Mouse (Mus musculus): ENCODE results near the gene Lypd6b. TPM values are rescaled to one million over a fixed set of nuclear protein-coding genes. Genes with fewer than 3 reads are reported as not detected.
A peak's percentile ranks its signal among the peaks of the same experiment; 100 is the strongest.

The Lypd6b gene
- polyA plus RNA-seq, 1 experiment from 2014 or later = 2.0 TPM

DNA sequence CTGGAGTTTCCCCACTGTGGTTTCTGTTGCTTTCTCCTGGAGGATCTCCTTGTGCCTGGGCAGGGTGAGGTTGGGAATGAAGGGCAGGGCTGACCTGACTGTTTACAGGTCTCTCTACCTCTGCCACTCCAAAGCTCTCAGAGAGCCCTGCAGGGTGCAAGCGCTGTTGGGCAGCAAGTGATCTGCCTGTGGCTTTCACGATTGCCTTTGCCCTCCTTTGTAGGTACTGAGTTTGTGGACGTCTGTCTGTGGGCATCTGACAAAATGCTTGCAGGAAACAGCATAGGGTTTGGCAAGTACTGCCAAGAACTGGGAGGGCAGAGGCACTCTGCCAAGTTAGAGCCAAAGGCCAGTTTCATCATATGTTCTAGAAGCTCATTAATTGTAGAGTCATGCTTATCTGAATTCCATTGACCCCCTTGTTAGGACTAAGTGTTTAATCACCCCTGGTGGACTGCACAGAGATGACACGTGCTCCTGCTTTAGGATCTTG lies 24.4 kb downstream of the Lypd6b start:
- 0 out of 2 replicates have a peak overlapping the region, but pooled peaks have one; percentile 6 for H3K4me3 ChIP-seq (replicated peaks)
- no peaks in the 10 kb centered on the region for H3K27me3 ChIP-seq (replicated peaks)
- H3K9me3 ChIP-seq = no peaks in the 10 kb centered on the region
- peaks cover 11% of the 10 kb centered on the region; the same call in 1 of the 2 replicates for H3K4me1 ChIP-seq (replicated peaks)
- H3K9ac ChIP-seq = no peak overlapping the region
- H3K36me3 ChIP-seq = no peaks in the 10 kb centered on the region
- 30% methylated on average over 4 of the region's 4 CpGs for WGBS
- H3K27ac ChIP-seq = peak overlapping the region; percentile 67
- ATAC-seq = 0 out of 2 replicates have a peak, but pooled peaks have one; percentile 32
- H3K4me2 ChIP-seq (replicated peaks) = peak overlapping the region; percentile 30

DNA sequence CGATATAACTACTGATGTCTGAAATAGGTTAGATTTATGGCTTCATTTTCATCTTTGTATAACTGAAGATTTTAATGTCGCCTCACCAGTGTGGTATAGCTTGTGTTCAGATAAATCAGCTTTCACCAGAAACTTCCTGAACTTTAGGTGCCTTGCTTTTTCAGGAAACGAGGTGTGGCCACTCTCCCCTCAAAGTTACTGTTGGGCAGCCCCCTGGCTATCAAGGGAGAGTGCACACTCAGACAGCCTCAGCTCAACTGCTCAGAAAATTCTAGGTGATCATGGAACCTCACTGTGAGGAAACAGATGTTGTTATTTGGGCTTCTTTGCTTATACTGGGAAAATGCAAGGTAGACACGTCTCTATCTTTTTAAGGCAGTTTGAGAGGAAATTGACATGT lies 25.7 kb downstream of the Lypd6b start:
- no peaks in the 10 kb centered on the region for H3K27me3 ChIP-seq (replicated peaks)
- no peak overlapping the region for H3K4me3 ChIP-seq (replicated peaks)
- H3K4me1 ChIP-seq (replicated peaks) = peaks cover 11% of the 10 kb centered on the region; the same call in 1 of the 2 replicates
- no peak overlapping the region for H3K9ac ChIP-seq
- no peak overlapping the region for H3K4me2 ChIP-seq (replicated peaks)
- 51% methylated on average over 4 of the region's 4 CpGs for WGBS
- H3K36me3 ChIP-seq = no peaks in the 10 kb centered on the region
- H3K9me3 ChIP-seq = no peaks in the 10 kb centered on the region
- no peak overlapping the region for H3K27ac ChIP-seq
- ATAC-seq = no peak

DNA sequence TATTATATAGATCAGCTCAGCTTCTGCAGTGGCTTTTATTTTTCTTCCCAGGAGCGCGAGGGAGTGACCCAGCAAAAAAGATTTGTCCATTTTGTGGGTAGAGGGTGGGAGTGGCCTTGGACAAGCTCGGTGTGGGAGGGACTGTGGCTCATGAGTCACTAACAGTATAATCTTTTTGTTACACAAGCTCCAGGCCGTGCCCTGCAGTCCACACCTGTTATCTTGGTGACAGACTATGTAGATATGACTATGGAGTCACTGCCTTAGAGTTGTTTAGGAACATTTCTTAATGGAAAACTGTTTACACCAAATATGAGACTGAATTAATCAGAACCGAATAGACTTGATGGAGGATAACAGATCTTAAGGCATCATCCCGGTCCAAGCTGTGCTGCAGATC lies 26.5 kb downstream of the Lypd6b start:
- Histone ChIP-seq H3K4me1 (replicated peaks) (peaks cover 11% of the 10 kb centered on the region; the same call in 1 of the 2 replicates), H3K4me3 (replicated peaks) (no peak overlapping the region), H3K27ac (no peak overlapping the region), H3K27me3 (replicated peaks) (no peaks in the 10 kb centered on the region), H3K36me3 (no peaks in the 10 kb centered on the region), H3K9me3 (no peaks in the 10 kb centered on the region), H3K9ac (no peak overlapping the region), H3K4me2 (replicated peaks) (no peak overlapping the region)
- ATAC-seq = peak; percentile 87
- 48% methylated on average over 6 of the region's 6 CpGs for WGBS

DNA sequence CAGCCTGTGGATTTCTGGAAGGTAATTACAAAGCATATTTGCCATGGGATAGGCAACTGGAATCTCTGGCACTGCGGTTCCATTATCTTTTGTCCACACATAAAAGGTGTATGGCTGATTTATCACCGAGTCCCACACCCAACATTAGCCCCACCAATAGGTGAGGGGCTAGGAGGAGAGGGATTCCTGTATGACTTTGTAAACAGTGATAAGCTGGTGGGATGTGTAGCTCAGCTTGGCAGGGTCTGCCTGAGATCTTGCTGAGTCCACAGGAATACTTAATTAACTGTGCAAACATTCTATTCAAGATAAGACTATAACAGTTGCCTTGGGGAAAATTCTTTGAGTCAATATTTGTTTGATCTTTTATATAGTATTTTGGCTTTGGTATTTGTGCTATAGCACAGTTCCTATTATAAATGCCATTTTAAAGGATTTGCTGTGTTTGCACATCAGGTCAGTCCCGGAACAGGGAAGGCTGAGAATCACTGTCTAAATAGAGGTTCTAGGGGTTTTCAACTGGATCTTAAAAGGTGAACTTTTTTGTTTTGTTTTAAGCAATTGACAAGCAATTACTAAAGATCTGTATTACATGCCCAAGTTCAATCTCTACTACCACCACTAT lies 28.3 kb downstream of the Lypd6b start:
- H3K4me2 ChIP-seq (replicated peaks) = no peak overlapping the region
- peaks cover 11% of the 10 kb centered on the region; the same call in 1 of the 2 replicates for H3K4me1 ChIP-seq (replicated peaks)
- H3K9me3 ChIP-seq = no peaks in the 10 kb centered on the region
- 50% methylated on average over 3 of the region's 3 CpGs for WGBS
- peak; percentile 61 for ATAC-seq
- no peak overlapping the region for H3K4me3 ChIP-seq (replicated peaks)
- no peak overlapping the region for H3K9ac ChIP-seq
- H3K36me3 ChIP-seq = no peaks in the 10 kb centered on the region
- no peaks in the 10 kb centered on the region for H3K27me3 ChIP-seq (replicated peaks)
- H3K27ac ChIP-seq = no peak overlapping the region

DNA sequence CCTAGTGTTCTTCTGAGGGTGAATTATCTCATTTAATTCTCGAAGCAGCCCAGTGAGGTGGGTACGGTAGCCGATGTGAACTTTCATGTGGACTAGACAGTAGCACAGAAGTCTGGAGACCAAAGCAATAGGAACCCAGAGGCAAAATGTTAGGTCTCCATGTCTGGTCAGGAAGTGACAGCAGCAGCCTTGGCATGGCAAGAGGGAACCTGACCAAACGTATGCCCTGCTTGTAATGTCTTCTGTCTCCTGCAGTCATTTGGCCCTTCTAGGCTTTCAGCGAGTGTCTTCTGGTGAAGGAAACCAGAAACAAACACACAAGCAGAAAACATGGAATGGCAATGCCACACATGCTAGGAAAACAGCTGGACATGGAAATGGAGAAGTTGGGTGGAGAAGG lies 29.1 kb downstream of the Lypd6b start:
- Histone ChIP-seq H3K36me3 (no peaks in the 10 kb centered on the region), H3K9ac (no peak overlapping the region), H3K9me3 (no peaks in the 10 kb centered on the region), H3K4me1 (replicated peaks) (peaks cover 10% of the 10 kb centered on the region; the same call in 1 of the 2 replicates), H3K27ac (no peak overlapping the region), H3K4me2 (replicated peaks) (no peak overlapping the region), H3K27me3 (replicated peaks) (no peaks in the 10 kb centered on the region), H3K4me3 (replicated peaks) (no peak overlapping the region)
- ATAC-seq = no peak
- WGBS = 76% methylated on average over 5 of the region's 5 CpGs

DNA sequence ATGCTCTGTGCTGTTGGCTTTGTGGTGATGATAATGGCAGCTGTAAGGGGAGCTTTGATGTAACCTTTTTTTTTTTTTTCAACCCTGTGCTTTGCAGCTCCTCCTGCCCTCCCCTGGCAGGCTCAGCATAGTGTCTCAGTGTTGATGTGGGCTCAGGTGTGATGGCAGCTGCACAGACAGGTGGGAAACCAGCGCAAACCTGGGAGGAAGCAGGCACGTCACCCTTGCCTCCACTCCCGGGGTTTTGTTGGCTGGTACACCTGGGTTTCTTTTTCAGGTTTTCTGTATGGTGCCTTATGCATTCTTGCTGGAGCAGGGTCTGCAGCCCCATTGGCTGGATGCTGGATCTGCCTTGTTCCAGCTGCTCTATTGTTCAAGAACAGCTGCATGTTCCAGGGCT lies 29.7 kb downstream of the Lypd6b start:
- no peak for ATAC-seq
- 93% methylated on average over 3 of the region's 3 CpGs for WGBS
- no peaks in the 10 kb centered on the region for H3K36me3 ChIP-seq
- H3K4me1 ChIP-seq (replicated peaks) = peaks cover 4% of the 10 kb centered on the region; the same call in 1 of the 2 replicates
- no peak overlapping the region for H3K9ac ChIP-seq
- H3K9me3 ChIP-seq = no peaks in the 10 kb centered on the region
- H3K27ac ChIP-seq = no peak overlapping the region
- H3K4me3 ChIP-seq (replicated peaks) = no peak overlapping the region
- H3K27me3 ChIP-seq (replicated peaks) = no peaks in the 10 kb centered on the region
- H3K4me2 ChIP-seq (replicated peaks) = no peak overlapping the region

DNA sequence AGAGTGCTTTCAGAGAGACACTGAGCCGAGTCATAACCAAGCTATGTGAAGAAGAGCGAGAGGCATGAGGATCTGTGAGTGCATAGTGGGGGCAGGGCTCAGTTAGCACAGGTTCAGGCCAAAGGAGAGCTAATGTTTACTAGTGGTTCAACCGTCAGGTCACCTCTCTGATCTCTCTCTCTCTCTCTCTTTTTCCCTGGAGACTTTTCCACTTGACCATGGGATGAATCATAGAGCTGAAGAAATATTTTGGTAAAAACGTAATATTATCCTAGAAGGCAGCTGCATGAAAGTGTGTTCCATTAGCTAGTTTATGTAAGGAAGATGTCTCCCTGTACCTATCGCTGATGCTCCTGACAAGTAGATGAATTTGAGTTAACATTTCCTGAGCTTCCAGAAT lies 30.6 kb downstream of the Lypd6b start:
- 69% methylated on average over 5 of the region's 5 CpGs for WGBS
- peaks cover 3% of the 10 kb centered on the region; the same call in 1 of the 2 replicates for H3K4me1 ChIP-seq (replicated peaks)
- no peaks in the 10 kb centered on the region for H3K27me3 ChIP-seq (replicated peaks)
- H3K4me2 ChIP-seq (replicated peaks) = no peak overlapping the region
- no peaks in the 10 kb centered on the region for H3K36me3 ChIP-seq
- H3K9me3 ChIP-seq = no peaks in the 10 kb centered on the region
- H3K4me3 ChIP-seq (replicated peaks) = no peak overlapping the region
- no peak for ATAC-seq
- H3K27ac ChIP-seq = no peak overlapping the region
- H3K9ac ChIP-seq = no peak overlapping the region

DNA sequence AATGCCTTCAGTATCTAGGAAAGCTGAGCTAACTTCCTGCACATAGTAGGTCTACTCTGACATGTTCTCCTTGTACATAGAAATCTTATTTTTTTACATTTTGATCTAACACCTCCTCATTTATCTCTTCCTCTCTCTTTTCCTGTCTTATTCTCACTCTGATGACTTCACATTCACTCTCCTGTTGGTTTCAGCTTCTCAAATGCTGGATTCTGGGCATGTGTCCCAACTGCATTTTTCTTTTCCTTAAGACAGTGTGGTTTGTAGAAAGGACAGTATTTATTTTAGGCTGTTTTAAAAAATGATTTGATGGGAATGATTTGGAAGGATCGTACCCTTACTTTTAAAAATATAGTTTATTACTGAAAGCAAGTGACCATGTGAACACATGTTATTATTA lies 34.8 kb downstream of the Lypd6b start:
- Histone ChIP-seq H3K4me3 (replicated peaks) (no peak overlapping the region), H3K27ac (no peak overlapping the region), H3K9ac (no peak overlapping the region), H3K36me3 (no peaks in the 10 kb centered on the region), H3K4me1 (replicated peaks) (no peaks in the 10 kb centered on the region), H3K4me2 (replicated peaks) (no peak overlapping the region), H3K27me3 (replicated peaks) (no peaks in the 10 kb centered on the region), H3K9me3 (no peaks in the 10 kb centered on the region)
- WGBS = 66% methylated on average over 1 of the region's 1 CpGs
- ATAC-seq = no peak

DNA sequence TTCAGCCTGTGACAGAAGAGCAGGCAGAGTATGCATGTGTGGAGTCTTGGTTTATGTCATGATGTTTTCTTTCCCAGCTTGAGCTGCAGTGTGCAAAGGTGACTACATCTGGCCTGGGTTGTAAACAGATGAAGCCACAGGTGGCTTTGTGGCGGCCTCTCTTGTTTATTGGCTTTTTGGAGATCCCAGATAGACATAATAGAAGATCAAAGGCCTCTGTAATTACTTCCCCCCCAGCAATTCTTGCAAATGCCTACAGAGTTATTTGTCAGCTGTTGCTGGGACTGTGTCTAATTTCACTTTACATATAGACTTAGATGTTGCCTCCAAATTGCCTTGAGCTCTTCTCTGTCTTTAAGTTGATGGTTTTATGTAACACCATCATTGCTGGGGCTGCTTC lies 38.1 kb downstream of the Lypd6b start:
- WGBS = 29% methylated on average over 1 of the region's 1 CpGs
- no peaks in the 10 kb centered on the region for H3K9me3 ChIP-seq
- H3K27ac ChIP-seq = no peak overlapping the region
- H3K9ac ChIP-seq = no peak overlapping the region
- no peaks in the 10 kb centered on the region for H3K27me3 ChIP-seq (replicated peaks)
- H3K36me3 ChIP-seq = no peaks in the 10 kb centered on the region
- H3K4me3 ChIP-seq (replicated peaks) = no peak overlapping the region
- H3K4me2 ChIP-seq (replicated peaks) = no peak overlapping the region
- ATAC-seq = no peak
- H3K4me1 ChIP-seq (replicated peaks) = no peaks in the 10 kb centered on the region

DNA sequence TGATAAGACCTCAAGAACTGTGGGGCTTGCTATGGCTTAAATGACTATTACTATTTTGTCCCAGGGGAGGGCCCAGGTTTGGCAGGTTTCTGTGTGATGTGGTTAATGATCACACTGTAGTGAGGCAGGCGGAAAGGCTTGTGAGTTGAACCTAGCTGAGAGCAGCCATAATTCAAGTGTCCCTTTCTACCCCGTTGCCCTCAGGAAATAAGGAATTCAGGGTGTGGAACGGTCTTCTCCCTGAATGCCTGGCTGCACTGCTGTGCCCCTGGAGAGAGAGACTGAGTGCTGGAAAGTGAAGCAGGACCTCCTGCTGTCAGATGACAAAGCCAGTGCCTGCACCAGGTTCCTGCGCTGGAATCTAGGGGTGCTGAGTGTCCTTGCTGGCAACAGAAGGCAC lies 40.3 kb downstream of the Lypd6b start:
- no peaks in the 10 kb centered on the region for H3K4me1 ChIP-seq (replicated peaks)
- ATAC-seq = peak; percentile 57; the same call in 1 of the 2 replicates
- WGBS = 33% methylated on average over 4 of the region's 4 CpGs
- no peak overlapping the region for H3K4me2 ChIP-seq (replicated peaks)
- no peak overlapping the region for H3K4me3 ChIP-seq (replicated peaks)
- no peak overlapping the region for H3K9ac ChIP-seq
- no peaks in the 10 kb centered on the region for H3K9me3 ChIP-seq
- no peaks in the 10 kb centered on the region for H3K27me3 ChIP-seq (replicated peaks)
- no peaks in the 10 kb centered on the region for H3K36me3 ChIP-seq
- no peak overlapping the region for H3K27ac ChIP-seq

DNA sequence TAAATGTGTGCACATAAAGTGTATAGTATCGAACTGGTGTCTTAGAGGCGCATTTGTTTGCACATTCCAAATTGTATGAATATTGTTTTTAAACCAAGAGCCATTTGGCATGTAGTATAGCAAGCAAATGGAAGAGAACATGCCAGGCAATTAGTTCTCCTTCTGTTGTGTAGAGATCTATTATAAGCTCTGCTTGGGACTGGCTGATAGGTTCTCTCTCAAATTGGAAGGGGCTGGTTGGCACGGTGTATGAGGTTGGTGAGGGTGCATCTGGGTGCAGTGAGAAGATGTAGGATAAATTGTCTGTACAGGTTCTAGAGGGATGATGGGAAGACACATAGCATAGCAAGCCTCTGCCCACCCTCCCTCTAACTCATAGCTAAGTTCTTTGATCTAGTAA lies 42.9 kb downstream of the Lypd6b start:
- Histone ChIP-seq H3K4me3 (replicated peaks) (no peak overlapping the region), H3K9ac (no peak overlapping the region), H3K4me1 (replicated peaks) (no peaks in the 10 kb centered on the region), H3K36me3 (no peaks in the 10 kb centered on the region), H3K9me3 (no peaks in the 10 kb centered on the region), H3K4me2 (replicated peaks) (no peak overlapping the region), H3K27me3 (replicated peaks) (no peaks in the 10 kb centered on the region), H3K27ac (no peak overlapping the region)
- ATAC-seq = no peak
- WGBS = 87% methylated on average over 3 of the region's 3 CpGs

DNA sequence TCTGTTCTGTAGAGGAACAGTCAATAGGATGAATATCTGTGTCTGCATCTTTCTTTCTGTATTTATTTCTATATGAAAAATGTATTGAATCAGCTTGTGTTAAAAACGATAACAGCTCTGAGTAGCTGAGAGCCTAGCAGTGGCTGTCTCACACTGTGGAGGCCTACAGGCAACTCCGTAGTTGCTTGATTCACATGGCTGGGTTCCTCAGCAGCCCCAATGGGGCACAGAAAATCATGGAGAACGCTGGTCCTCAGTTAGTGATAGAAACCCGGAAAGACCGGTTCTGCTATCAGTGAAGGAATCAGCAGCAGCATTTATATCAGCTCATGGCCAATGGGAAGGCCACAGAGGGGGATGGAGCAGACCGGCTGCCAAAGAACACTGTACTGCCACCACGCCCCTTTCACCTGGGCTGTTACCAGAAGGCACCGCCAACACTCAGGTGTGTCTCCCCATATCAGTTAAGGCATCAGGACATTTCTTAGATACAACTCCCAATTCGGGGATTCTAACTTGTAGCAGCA lies 44.9 kb downstream of the Lypd6b start:
- WGBS = 64% methylated on average over 9 of the region's 9 CpGs
- no peak overlapping the region for H3K4me3 ChIP-seq (replicated peaks)
- no peaks in the 10 kb centered on the region for H3K36me3 ChIP-seq
- no peak overlapping the region for H3K27ac ChIP-seq
- peak; percentile 96 for ATAC-seq
- H3K4me2 ChIP-seq (replicated peaks) = no peak overlapping the region
- no peaks in the 10 kb centered on the region for H3K9me3 ChIP-seq
- H3K9ac ChIP-seq = no peak overlapping the region
- H3K4me1 ChIP-seq (replicated peaks) = no peaks in the 10 kb centered on the region
- no peaks in the 10 kb centered on the region for H3K27me3 ChIP-seq (replicated peaks)
